Mouse (Mus musculus) hindbrain, embryonic 16.5 days (tissue): Measurements from ENCODE around the gene Ighmbp2. TPM values are rescaled to one million over a fixed set of nuclear protein-coding genes. Genes with fewer than 3 reads are reported as not detected.

Source experiments
- ATAC-seq: fragments of 200-750 bp; cut with Nextera tagmentation; 2 replicates; pipeline ENCODE4 v1.8.0; 2017; ENCODE audit warnings: moderate TSS enrichment, moderate library complexity
- H3K27ac ChIP-seq: fragments of 300-500 bp; sonication (generic); 2 replicates; pipeline ENCODE4 v1.5.1; 2014; ENCODE audit warnings: low read depth, mild to moderate bottlenecking, control low read depth, low read length, moderate library complexity
- H3K27me3 ChIP-seq: fragments of 300-500 bp; sonication (generic); replicated peaks from 2 replicates; pipeline ENCODE4 v1.6.1; 2014; ENCODE audit warnings: low read length; ENCODE audit not compliant: control insufficient read depth, insufficient read depth
- H3K36me3 ChIP-seq: fragments of 300-500 bp; sonication (generic); 2 replicates; pipeline ENCODE4 v1.6.1; 2014; ENCODE audit warnings: mild to moderate bottlenecking, low read length, moderate library complexity, mixed read lengths; ENCODE audit not compliant: control insufficient read depth, insufficient read depth
- H3K4me1 ChIP-seq: fragments of 300-500 bp; sonication (generic); 2 replicates; pipeline ENCODE4 v1.6.1; 2014; ENCODE audit warnings: low read depth, low read length; ENCODE audit not compliant: control insufficient read depth, insufficient read depth
- H3K4me2 ChIP-seq: fragments of 300-500 bp; sonication (generic); 2 replicates; pipeline ENCODE4 v1.6.1; 2014; ENCODE audit warnings: mild to moderate bottlenecking, low read length, control low read depth, moderate library complexity
- H3K4me3 ChIP-seq: fragments of 300-500 bp; sonication (generic); 2 replicates; pipeline ENCODE4 v1.5.1; 2014; ENCODE audit warnings: mild to moderate bottlenecking, low read length, control low read depth, moderate library complexity
- H3K9ac ChIP-seq: fragments of 300-500 bp; sonication (generic); 2 replicates; pipeline ENCODE4 v1.6.1; 2014; ENCODE audit warnings: low read depth, mild to moderate bottlenecking, control low read depth, low read length, moderate library complexity
- H3K9me3 ChIP-seq: fragments of 300-500 bp; sonication (generic); 2 replicates; pipeline ENCODE4 v1.6.1; 2014; ENCODE audit warnings: mild to moderate bottlenecking, low read length, moderate library complexity; ENCODE audit not compliant: control insufficient read depth
- WGBS: fragments of 180-500 bp; shearing (Covaris S2); extraction: QIAGEN DNeasy Blood & Tissue Kit; methylation state at CpG from one replicate; pipeline ENCODE4 v1.1.7; 2014; 5-methylcytosine and 5-hydroxymethylcytosine counted together
- polyA plus RNA-seq: library from polyadenylated mRNA; unstranded; fragments of >200 nt; fragmentation: Nextera tagmentation; extraction: Ambion mirVana; gene quantifications from 2 replicates; pipeline ENCODE4 v1.2.1, GENCODE M21; 2015

Ighmbp2 gene
- polyA plus RNA-seq = 10.0 and 11.5 TPM in 2 replicates

- WGBS = under 1% methylated on average over 49 of the region's 49 CpGs
- Histone ChIP-seq H3K9me3 (no peaks in the 10 kb centered on the region), H3K27ac (peak within 1 kb of the TSS; percentile 76), H3K9ac (peak within 1 kb of the TSS; percentile 87), H3K27me3 (no peaks in the 10 kb centered on the region), H3K4me3 (peak within 1 kb of the TSS; percentile 71), H3K4me2 (peak within 1 kb of the TSS; percentile 82), H3K4me1 (peaks cover 14% of the 10 kb centered on the region), H3K36me3 (peaks cover 17% of the 10 kb centered on the region)
- peak; percentile 96 for ATAC-seq
Observed at GRCm38 (mm10) chr19:3282572-3283467, at the start of gene Ighmbp2, which contains the start of gene Mrpl21. TSS of gene Ighmbp2 (minus strand) at chr19:3283017. TSS of gene Mrpl21 (plus strand) at chr19:3282901.

- Histone ChIP-seq H3K4me1 (peaks cover 24% of the 10 kb centered on the region), H3K27ac (no peak overlapping the region; the same call in 1 of the 2 replicates), H3K4me2 (peak overlapping the region; percentile 79), H3K4me3 (no peak overlapping the region), H3K9ac (no peak overlapping the region), H3K9me3 (no peaks in the 10 kb centered on the region), H3K27me3 (peaks cover 5% of the 10 kb centered on the region; the same call in 1 of the 2 replicates), H3K36me3 (no peaks in the 10 kb centered on the region)
- 80% methylated on average over 12 of the region's 12 CpGs for WGBS
- no peak for ATAC-seq
Observed at GRCm38 (mm10) chr19:3326479-3327047, 43.7 kb upstream of the Ighmbp2 start.

DNA sequence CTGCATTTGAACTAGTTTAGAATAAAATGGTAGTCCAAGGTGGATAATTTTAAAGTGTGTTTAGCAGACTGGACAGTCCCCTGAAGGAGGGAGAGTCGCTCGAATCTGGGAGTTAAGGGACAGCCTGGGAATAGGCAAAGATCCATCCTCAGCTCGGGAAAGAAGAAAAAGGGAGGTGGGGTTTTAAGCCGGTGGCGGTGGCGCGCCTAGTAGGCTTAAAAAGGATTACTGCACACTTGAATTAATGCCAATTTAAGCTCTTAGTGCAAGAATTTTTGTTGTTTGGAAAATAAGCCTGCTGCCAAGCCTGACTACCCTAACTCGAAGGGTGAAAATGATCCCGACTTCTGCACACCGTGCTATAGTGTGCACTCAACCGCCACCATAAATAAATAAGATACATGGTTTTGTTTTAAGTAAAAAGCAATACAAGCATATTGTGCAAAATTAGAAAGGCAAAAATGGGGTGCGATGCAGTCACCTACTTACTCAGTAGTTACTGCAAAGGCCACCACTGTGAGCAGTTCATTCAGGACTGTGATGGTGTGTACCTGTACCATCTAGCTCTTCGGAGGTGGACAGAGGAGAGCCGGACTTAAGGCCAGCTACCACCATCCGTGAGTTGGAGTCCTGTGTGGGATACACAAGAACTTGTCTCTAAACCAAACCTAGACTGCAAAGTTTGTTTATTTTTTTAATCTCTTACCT lies 43.1 kb upstream of the Ighmbp2 start:
- Histone ChIP-seq H3K27ac (peak overlapping the region; percentile 89), H3K36me3 (no peaks in the 10 kb centered on the region), H3K27me3 (peaks cover 8% of the 10 kb centered on the region; the same call in 1 of the 2 replicates), H3K4me2 (peak overlapping the region; percentile 79), H3K4me3 (peak overlapping the region; percentile 56), H3K9ac (peak overlapping the region; percentile 61; the same call in 1 of the 2 replicates), H3K9me3 (no peaks in the 10 kb centered on the region), H3K4me1 (peaks cover 24% of the 10 kb centered on the region)
- no peak for ATAC-seq
- 35% methylated on average over 15 of the region's 15 CpGs for WGBS

DNA sequence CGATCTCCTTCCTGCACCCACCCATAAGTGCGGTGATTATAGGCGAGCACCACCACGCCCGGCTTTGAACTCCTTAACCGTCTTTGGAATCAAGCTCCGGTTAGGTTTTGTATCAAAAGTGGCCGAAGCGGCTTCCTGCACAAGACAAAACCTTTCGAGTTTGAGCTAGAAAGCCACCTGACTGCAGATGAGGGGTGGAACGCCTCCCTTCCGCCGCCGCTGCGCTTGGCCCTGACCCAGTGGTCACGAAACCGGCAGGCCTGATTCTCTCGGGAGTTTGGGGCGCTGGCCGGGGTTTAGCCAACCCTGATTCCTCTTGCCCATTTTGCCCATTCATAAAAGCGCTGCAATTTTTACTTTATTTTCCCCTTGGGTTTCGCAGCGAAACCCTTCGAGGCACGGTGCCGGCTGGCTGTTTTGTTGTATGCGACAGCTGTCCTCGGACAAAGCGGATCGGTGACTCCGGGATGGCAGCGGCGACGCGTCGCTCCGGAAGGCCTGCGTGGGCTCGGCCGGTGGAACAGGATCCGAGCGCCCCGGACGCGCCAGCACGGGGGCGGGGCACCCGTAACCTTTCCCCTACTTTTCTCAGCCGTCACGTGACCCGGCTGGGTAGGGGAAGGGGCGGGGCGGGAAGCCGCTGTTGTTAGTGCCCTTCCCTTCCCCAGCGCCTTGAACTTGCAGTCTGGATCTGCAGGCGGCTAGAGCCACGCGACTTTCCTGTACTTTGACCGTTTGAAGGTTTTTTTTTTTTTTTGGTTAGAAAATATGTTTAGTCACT lies 42.3 kb upstream of the Ighmbp2 start:
- under 1% methylated on average over 59 of the region's 59 CpGs for WGBS
- Histone ChIP-seq H3K4me2 (peak overlapping the region; percentile 79), H3K9ac (peak overlapping the region; percentile 61), H3K9me3 (no peaks in the 10 kb centered on the region), H3K4me1 (peaks cover 24% of the 10 kb centered on the region), H3K36me3 (no peaks in the 10 kb centered on the region), H3K27me3 (peaks cover 8% of the 10 kb centered on the region; the same call in 1 of the 2 replicates), H3K27ac (peak overlapping the region; percentile 89), H3K4me3 (peak overlapping the region; percentile 56)
- peak; percentile 83 for ATAC-seq

DNA sequence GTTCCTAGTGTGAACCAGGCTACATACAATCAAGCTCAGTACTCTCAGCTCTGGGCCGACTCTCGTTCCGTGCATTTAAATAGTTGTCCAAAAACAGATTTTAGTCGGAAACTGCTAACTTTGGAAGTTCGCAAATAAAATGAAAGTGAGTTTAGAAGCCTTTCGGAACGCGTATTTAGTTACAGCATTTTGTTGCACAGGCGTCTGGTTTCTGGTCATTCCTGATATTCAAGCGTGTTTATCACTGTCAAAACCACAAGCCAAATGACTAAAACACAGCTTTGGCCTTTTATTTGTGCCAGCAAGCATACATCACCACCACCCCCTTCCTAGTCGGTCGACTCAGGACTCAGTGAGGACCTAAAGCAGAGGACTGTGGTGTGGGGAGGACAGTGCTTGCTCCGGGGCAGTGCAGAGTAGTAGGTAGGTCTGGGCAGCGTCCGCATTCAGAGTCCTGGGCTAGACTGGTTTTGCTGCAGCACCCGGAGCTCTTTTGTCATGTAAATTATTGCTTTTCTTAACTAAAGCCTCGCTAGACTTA lies 41.5 kb upstream of the Ighmbp2 start:
- H3K9ac ChIP-seq = peak overlapping the region; percentile 62
- H3K4me2 ChIP-seq = peak overlapping the region; percentile 79
- ATAC-seq = no peak
- H3K27me3 ChIP-seq = peaks cover 8% of the 10 kb centered on the region; the same call in 1 of the 2 replicates
- 2% methylated on average over 17 of the region's 17 CpGs for WGBS
- peaks cover 24% of the 10 kb centered on the region for H3K4me1 ChIP-seq
- H3K4me3 ChIP-seq = peak overlapping the region; percentile 56
- H3K36me3 ChIP-seq = no peaks in the 10 kb centered on the region
- H3K27ac ChIP-seq = peak overlapping the region; percentile 89
- H3K9me3 ChIP-seq = no peaks in the 10 kb centered on the region

DNA sequence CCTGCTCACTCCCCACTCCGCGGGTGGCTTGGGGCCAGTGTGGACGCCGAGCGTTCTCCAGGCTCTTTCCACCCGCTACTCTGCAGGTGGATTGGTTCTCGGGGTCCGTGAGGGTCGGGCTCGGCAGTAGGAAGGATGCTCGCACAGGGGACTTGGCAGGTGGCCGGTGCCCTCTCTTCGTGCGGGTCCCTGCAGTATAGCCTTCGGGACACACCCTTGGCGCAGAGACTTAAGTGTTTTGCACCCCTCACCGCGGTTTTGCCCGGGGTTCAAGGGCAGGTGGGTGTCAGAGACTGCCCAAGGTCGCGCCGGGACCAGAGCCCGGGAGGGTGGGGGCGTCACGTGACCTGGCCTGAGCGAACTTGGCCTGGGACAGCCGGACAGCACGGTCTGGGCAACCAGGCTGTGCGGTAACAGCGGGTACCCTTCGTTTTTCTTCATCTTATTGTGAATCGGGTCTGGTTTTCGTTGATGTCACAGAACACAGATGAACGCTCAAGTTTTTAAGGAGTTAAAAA lies 41.0 kb upstream of the Ighmbp2 start:
- peak overlapping the region; percentile 79 for H3K4me2 ChIP-seq
- under 1% methylated on average over 34 of the region's 34 CpGs for WGBS
- ATAC-seq = peak; percentile 31
- peaks cover 8% of the 10 kb centered on the region; the same call in 1 of the 2 replicates for H3K27me3 ChIP-seq
- H3K36me3 ChIP-seq = no peaks in the 10 kb centered on the region
- peaks cover 24% of the 10 kb centered on the region for H3K4me1 ChIP-seq
- H3K4me3 ChIP-seq = peak overlapping the region; percentile 56
- H3K9ac ChIP-seq = peak overlapping the region; percentile 62
- no peaks in the 10 kb centered on the region for H3K9me3 ChIP-seq
- peak overlapping the region; percentile 89 for H3K27ac ChIP-seq

- Histone ChIP-seq H3K4me3 (peak overlapping the region; percentile 56), H3K9ac (peak overlapping the region; percentile 62), H3K27ac (peak overlapping the region; percentile 32), H3K36me3 (no peaks in the 10 kb centered on the region), H3K9me3 (no peaks in the 10 kb centered on the region), H3K27me3 (peaks cover 8% of the 10 kb centered on the region; the same call in 1 of the 2 replicates), H3K4me2 (peak overlapping the region; percentile 79), H3K4me1 (peaks cover 24% of the 10 kb centered on the region)
- WGBS = 1% methylated on average over 40 of the region's 47 CpGs
- ATAC-seq = peak; percentile 71
Observed at GRCm38 (mm10) chr19:3323201-3323621, 40.4 kb upstream of the Ighmbp2 start.
